Mouse (Mus musculus): Measurements from ENCODE around the gene Gzmm. TPM values are rescaled to one million over a fixed set of nuclear protein-coding genes. Genes with fewer than 3 reads are reported as not detected.

Gene Gzmm
- polyA plus RNA-seq, 2 experiments: 0.66 to 1.1 TPM

DNA sequence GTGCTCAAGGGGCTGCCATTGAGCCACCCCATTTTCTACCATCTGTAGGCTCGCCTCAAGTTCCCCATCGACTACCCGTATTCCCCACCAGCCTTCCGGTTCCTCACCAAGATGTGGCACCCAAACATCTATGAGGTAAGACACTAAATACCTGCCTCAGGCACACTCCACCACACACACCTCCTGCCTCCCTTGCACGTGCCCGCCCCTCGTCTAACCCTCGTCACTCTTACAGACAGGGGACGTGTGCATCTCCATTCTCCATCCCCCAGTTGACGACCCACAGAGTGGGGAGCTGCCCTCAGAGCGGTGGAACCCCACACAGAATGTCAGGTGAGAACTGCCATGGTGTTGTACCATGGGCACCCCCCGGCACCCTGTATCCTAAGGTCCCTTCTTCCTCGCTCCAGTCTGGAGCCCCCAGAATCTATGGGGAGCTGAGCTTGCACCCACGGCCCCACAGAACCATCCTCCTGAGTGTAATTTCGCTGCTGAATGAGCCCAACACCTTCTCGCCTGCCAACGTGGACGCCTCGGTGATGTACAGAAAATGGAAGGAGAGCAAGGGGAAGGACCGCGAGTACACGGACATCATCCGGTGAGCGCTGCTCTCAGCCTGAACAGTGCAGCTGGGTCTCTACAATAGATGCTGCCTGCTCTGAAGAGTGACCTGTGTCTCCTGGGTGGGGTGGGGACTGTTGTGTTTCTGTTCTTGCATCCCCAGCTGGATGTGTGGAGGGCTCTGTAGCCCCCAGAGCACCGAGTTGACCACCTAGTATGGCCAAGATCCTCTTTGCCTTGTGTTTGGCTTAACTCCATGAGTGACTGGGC, 3.8 kb upstream of the Gzmm start:
- no peak overlapping the region for H3K4me3 ChIP-seq (replicated peaks; ENCODE audit: low read length)
- no peaks in the 10 kb centered on the region for H3K9me3 ChIP-seq (ENCODE audit: control insufficient read depth, low read length)
- no peak overlapping the region for H3K4me2 ChIP-seq (replicated peaks; ENCODE audit: low read depth, low read length, severe bottlenecking)
- TF ChIP-seq POLR2A (IDR thresholded peaks at IDR 0.05; ENCODE audit: borderline replicate concordance, extremely low read depth, insufficient read depth, insufficient read length): no peak
- WGBS: 94% methylated on average over 25 of the region's 25 CpGs
- H3K27ac ChIP-seq (replicated peaks; ENCODE audit: low read depth, low read length): no peak overlapping the region
- no peak for ATAC-seq (ENCODE audit: low FRiP score, low read depth)
- no peak overlapping the region for H3K9ac ChIP-seq (ENCODE audit: low read depth, low read length, severe bottlenecking)
- peaks cover 16% of the 10 kb centered on the region for H3K4me1 ChIP-seq (ENCODE audit: control insufficient read depth, insufficient read depth, low read length)
- H3K27me3 ChIP-seq (ENCODE audit: control insufficient read depth, insufficient read depth, low read length): no peaks in the 10 kb centered on the region
- no peak for DNase-seq (ENCODE audit: low spot score)
- peaks cover 58% of the 10 kb centered on the region for H3K36me3 ChIP-seq (ENCODE audit: control insufficient read depth, insufficient read depth, low read length)

DNA sequence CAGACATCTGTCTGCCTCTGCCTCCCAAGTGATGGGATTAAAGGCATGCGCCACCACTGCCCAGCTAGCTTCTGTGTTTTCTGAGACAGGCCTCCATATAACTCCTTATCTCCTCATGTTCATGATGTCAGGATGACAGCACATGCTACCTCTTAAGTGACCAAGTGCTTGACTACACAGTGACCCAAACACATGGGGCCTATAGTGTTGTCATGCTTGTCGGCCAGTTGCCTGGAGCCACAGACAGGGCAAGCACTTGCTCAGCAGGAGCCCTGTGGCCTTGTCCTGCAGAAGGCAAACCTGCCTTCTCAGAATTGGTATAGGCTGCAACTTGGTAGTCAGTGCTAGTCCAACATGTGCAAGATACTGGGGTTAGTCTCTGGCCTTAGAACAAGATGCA, 2.6 kb upstream of the Gzmm start:
- Histone ChIP-seq H3K4me1 (ENCODE audit: control insufficient read depth, insufficient read depth, low read length) (peaks cover 12% of the 10 kb centered on the region), H3K4me2 (replicated peaks; ENCODE audit: low read depth, low read length, severe bottlenecking) (no peak overlapping the region), H3K4me3 (replicated peaks; ENCODE audit: low read length) (no peak overlapping the region), H3K9ac (ENCODE audit: low read depth, low read length, severe bottlenecking) (no peak overlapping the region), H3K36me3 (ENCODE audit: control insufficient read depth, insufficient read depth, low read length) (peaks cover 58% of the 10 kb centered on the region), H3K9me3 (ENCODE audit: control insufficient read depth, low read length) (no peaks in the 10 kb centered on the region), H3K27ac (replicated peaks; ENCODE audit: low read depth, low read length) (no peak overlapping the region), H3K27me3 (ENCODE audit: control insufficient read depth, insufficient read depth, low read length) (no peaks in the 10 kb centered on the region)
- no peak for DNase-seq (ENCODE audit: low spot score)
- WGBS: 80% methylated on average over 2 of the region's 2 CpGs
- TF ChIP-seq POLR2A (IDR thresholded peaks at IDR 0.05; ENCODE audit: borderline replicate concordance, extremely low read depth, insufficient read depth, insufficient read length): no peak
- no peak for ATAC-seq (ENCODE audit: low FRiP score, low read depth)

DNA sequence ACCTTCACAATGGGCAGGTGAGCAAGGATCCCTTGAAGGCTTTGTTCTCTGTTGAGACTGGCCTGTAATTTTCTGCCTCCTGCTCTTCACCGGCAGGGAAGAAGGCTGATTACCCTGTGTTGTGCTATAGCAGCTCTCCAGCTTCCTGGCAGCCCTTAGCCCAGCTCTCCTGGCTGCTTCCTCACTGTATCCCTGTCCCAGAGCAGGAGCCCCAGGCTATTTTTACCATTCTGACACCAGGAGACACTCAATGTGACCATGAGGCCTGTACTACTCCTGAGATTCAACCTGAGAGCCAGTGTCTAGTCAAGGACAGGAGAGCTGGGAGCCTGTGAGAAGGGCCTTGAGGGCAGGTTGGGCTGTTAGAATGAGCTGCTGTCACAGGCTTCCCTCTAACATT, 2.1 kb upstream of the Gzmm start:
- Histone ChIP-seq H3K4me3 (replicated peaks; ENCODE audit: low read length) (no peak overlapping the region), H3K27ac (replicated peaks; ENCODE audit: low read depth, low read length) (no peak overlapping the region), H3K36me3 (ENCODE audit: control insufficient read depth, insufficient read depth, low read length) (peaks cover 58% of the 10 kb centered on the region), H3K4me1 (ENCODE audit: control insufficient read depth, insufficient read depth, low read length) (peaks cover 11% of the 10 kb centered on the region), H3K27me3 (ENCODE audit: control insufficient read depth, insufficient read depth, low read length) (no peaks in the 10 kb centered on the region), H3K4me2 (replicated peaks; ENCODE audit: low read depth, low read length, severe bottlenecking) (no peak overlapping the region), H3K9ac (ENCODE audit: low read depth, low read length, severe bottlenecking) (no peak overlapping the region), H3K9me3 (ENCODE audit: control insufficient read depth, low read length) (no peaks in the 10 kb centered on the region)
- DNase-seq (ENCODE audit: low spot score): no peak
- WGBS: 100% methylated on average over 1 of the region's 1 CpGs
- ATAC-seq (ENCODE audit: low FRiP score, low read depth): no peak
- no peak for TF ChIP-seq POLR2A (IDR thresholded peaks at IDR 0.05; ENCODE audit: borderline replicate concordance, extremely low read depth, insufficient read depth, insufficient read length)

DNA sequence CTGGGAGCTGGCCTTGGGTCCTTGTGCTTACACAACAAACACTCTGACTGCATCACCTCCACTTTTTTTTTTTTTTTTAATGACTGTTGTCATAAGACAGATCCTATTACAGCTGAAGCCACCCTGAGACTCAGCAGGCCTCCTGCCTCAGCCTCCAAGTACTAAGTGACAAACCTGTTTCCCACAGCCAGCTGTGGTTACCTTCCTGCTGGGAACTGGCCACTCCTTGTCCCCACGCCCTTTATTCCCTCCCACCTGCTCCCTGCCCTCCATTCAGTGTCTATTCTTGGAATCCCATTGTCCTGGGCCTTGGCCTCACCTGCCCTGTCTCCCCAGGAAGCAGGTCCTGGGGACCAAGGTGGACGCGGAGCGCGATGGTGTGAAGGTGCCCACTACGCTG, 1.3 kb upstream of the Gzmm start:
- DNase-seq (ENCODE audit: low spot score) (no peak), ATAC-seq (ENCODE audit: low FRiP score, low read depth) (no peak)
- Histone ChIP-seq H3K9me3 (ENCODE audit: control insufficient read depth, low read length) (no peaks in the 10 kb centered on the region; the same call in 1 of the 2 replicates), H3K27me3 (ENCODE audit: control insufficient read depth, insufficient read depth, low read length) (no peaks in the 10 kb centered on the region), H3K4me1 (ENCODE audit: control insufficient read depth, insufficient read depth, low read length) (peaks cover 11% of the 10 kb centered on the region), H3K4me3 (replicated peaks; ENCODE audit: low read length) (no peak overlapping the region), H3K36me3 (ENCODE audit: control insufficient read depth, insufficient read depth, low read length) (peaks cover 58% of the 10 kb centered on the region), H3K9ac (ENCODE audit: low read depth, low read length, severe bottlenecking) (no peak overlapping the region), H3K4me2 (replicated peaks; ENCODE audit: low read depth, low read length, severe bottlenecking) (no peak overlapping the region), H3K27ac (replicated peaks; ENCODE audit: low read depth, low read length) (no peak overlapping the region)
- 93% methylated on average over 6 of the region's 6 CpGs for WGBS
- TF ChIP-seq POLR2A (IDR thresholded peaks at IDR 0.05; ENCODE audit: borderline replicate concordance, extremely low read depth, insufficient read depth, insufficient read length): no peak

DNA sequence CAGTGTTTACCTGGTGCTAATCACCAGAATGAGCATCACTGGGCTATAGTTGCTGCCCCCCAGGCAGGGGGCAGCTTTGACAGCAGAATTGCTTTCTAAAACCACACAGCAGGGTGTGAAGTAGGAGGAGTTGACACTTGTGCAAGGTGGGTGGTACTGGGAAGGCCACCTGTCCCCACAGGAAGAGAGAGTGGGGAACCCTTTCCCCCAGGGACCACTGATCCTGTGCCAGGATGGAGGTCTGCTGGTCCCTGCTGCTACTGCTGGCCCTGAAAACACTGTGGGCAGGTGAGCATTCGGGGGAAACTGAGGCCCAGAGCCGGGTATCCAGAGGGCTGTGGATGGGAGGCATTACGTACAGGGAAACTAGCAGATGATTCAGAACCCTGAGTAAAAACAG, 358 bp downstream of the Gzmm start:
- no peaks in the 10 kb centered on the region for H3K27me3 ChIP-seq (ENCODE audit: control insufficient read depth, insufficient read depth, low read length)
- H3K4me1 ChIP-seq (ENCODE audit: control insufficient read depth, insufficient read depth, low read length): no peaks in the 10 kb centered on the region; the same call in 1 of the 2 replicates
- DNase-seq (ENCODE audit: low spot score): no peak
- H3K9me3 ChIP-seq (ENCODE audit: control insufficient read depth, low read length): no peaks in the 10 kb centered on the region; the same call in 1 of the 2 replicates
- no peak overlapping the region for H3K27ac ChIP-seq (replicated peaks; ENCODE audit: low read depth, low read length)
- H3K4me2 ChIP-seq (replicated peaks; ENCODE audit: low read depth, low read length, severe bottlenecking): no peak overlapping the region
- peaks cover 53% of the 10 kb centered on the region for H3K36me3 ChIP-seq (ENCODE audit: control insufficient read depth, insufficient read depth, low read length)
- H3K9ac ChIP-seq (ENCODE audit: low read depth, low read length, severe bottlenecking): no peak overlapping the region
- ATAC-seq (ENCODE audit: low FRiP score, low read depth): no peak
- WGBS: 84% methylated on average over 3 of the region's 3 CpGs
- no peak overlapping the region for H3K4me3 ChIP-seq (replicated peaks; ENCODE audit: low read length)
- TF ChIP-seq POLR2A (IDR thresholded peaks at IDR 0.05; ENCODE audit: borderline replicate concordance, extremely low read depth, insufficient read depth, insufficient read length): no peak

All from limb, embryonic 14.5 days (tissue).